ENCODE assay signal across 9 mouse cellular contexts in the genomic region with DNA sequence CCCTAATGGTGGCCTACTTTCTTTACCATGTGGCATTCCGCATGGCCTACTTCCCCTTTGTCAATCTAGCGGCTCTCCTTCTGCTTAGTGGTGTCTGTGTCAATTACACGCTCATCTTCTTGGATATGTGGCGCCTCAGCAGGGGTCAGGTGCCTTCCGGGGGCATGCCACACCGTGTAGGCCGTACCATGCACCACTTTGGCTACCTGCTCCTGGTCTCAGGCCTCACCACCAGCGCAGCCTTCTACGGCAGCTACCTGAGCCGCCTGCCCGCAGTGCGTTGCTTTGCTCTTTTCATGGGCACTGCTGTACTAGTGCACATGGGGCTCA. TPM values are rescaled to one million over a fixed set of nuclear protein-coding genes. Genes with fewer than 3 reads are reported as not detected.
DNase-seq lines count a peak whose midpoint lies in the region; ATAC-seq and TF ChIP-seq lines count a peak whose summit lies in the region.
"Had no signal": no experiment of that assay in that cellular context is flagged by ENCODE, and none has a peak within 500 bp of the region (broad histone marks: within the 10 kb centered on the region; RNA-seq: fewer than 3 reads in every experiment).

No protein-coding gene starts in this region.

- no peaks in the 10 kb centered on the region for H3K27me3 ChIP-seq in kidney, postnatal 0 days (ENCODE audit: insufficient read depth, low read length)
- no peaks in the 10 kb centered on the region; the same call in none of the 2 replicates for H3K27me3 ChIP-seq in embryonic facial prominence, embryonic 15.5 days
- no peaks in the 10 kb centered on the region for H3K27me3 ChIP-seq in intestine, embryonic 16.5 days (replicated peaks; ENCODE audit: control insufficient read depth, insufficient read depth, low read length)
- H3K27me3 ChIP-seq in neural tube, embryonic 12.5 days (replicated peaks): 0 out of 2 replicates have a peak, but pooled peaks cover 18% of the 10 kb centered on the region

- no peak for DNase-seq in kidney, postnatal 0 days (ENCODE audit: low spot score)
- DNase-seq in kidney, adult 9 months: no peak
- no peak for DNase-seq in right cerebral cortex, postnatal 4 days
- DNase-seq in kidney, adult 18-20 months: no peak
- DNase-seq in adrenal gland, adult 18-20 months (ENCODE audit: low spot score in 2 of 2): no peak

- no peak overlapping the region for H3K27ac ChIP-seq in kidney, postnatal 0 days
- H3K27ac ChIP-seq in embryonic facial prominence, embryonic 15.5 days (replicated peaks): no peak overlapping the region
- H3K27ac ChIP-seq in intestine, embryonic 16.5 days (ENCODE audit: low read length): no peak overlapping the region
- no peak overlapping the region for H3K27ac ChIP-seq in neural tube, embryonic 12.5 days

- TF ChIP-seq CTCF in kidney, postnatal 0 days (IDR thresholded peaks at IDR 0.05; ENCODE audit: low read depth): no peak

- peak overlapping the region; percentile 38 for H3K4me2 ChIP-seq in kidney, postnatal 0 days (ENCODE audit: low read length)
- peak overlapping the region; percentile 41 for H3K4me2 ChIP-seq in embryonic facial prominence, embryonic 15.5 days (replicated peaks)
- peak overlapping the region; percentile 51 for H3K4me2 ChIP-seq in intestine, embryonic 16.5 days (ENCODE audit: low read depth, low read length)
- peak overlapping the region; percentile 46 for H3K4me2 ChIP-seq in neural tube, embryonic 12.5 days (replicated peaks)

- H3K36me3 ChIP-seq in kidney, postnatal 0 days (ENCODE audit: insufficient read depth, low read length): no peaks in the 10 kb centered on the region
- no peaks in the 10 kb centered on the region for H3K36me3 ChIP-seq in embryonic facial prominence, embryonic 15.5 days
- H3K36me3 ChIP-seq in intestine, embryonic 16.5 days (ENCODE audit: control insufficient read depth, insufficient read depth, low read length): no peaks in the 10 kb centered on the region
- H3K36me3 ChIP-seq in neural tube, embryonic 12.5 days: peaks cover 30% of the 10 kb centered on the region

- ATAC-seq in kidney, postnatal 0 days (replicated peaks; ENCODE audit: low FRiP score, low read depth): 0 out of 2 replicates have a peak, but pooled peaks have one; percentile 66
- no peak for ATAC-seq in embryonic facial prominence, embryonic 15.5 days (ENCODE audit: insufficient number of reproducible peaks, low FRiP score, low TSS enrichment, low read depth)
- ATAC-seq in intestine, embryonic 16.5 days: no peak; the same call in 1 of the 2 replicates
- no peak for ATAC-seq in neural tube, embryonic 12.5 days (ENCODE audit: low FRiP score, low read depth)
- ATAC-seq: Patski had no signal

- 59% methylated on average over 12 of the region's 12 CpGs for WGBS in kidney, postnatal 0 days
- WGBS in embryonic facial prominence, embryonic 15.5 days: 57% methylated on average over 12 of the region's 12 CpGs
- WGBS in intestine, embryonic 16.5 days: 59% methylated on average over 12 of the region's 12 CpGs
- 55% methylated on average over 12 of the region's 12 CpGs for whole genome bisulfite sequencing in neural tube, embryonic 12.5 days

- no peaks in the 10 kb centered on the region for H3K9me3 ChIP-seq in kidney, postnatal 0 days (replicated peaks; ENCODE audit: low read length)
- H3K9me3 ChIP-seq in embryonic facial prominence, embryonic 15.5 days (replicated peaks): no peaks in the 10 kb centered on the region
- H3K9me3 ChIP-seq in intestine, embryonic 16.5 days (ENCODE audit: control insufficient read depth, low read length): no peaks in the 10 kb centered on the region
- no peaks in the 10 kb centered on the region for H3K9me3 ChIP-seq in neural tube, embryonic 12.5 days

- H3K9ac ChIP-seq in kidney, postnatal 0 days (ENCODE audit: low read depth, low read length): no peak overlapping the region
- H3K9ac ChIP-seq in embryonic facial prominence, embryonic 15.5 days: no peak overlapping the region
- peak overlapping the region; percentile 43; the same call in 1 of the 2 replicates for H3K9ac ChIP-seq in intestine, embryonic 16.5 days (ENCODE audit: low read depth, low read length)
- no peak overlapping the region for H3K9ac ChIP-seq in neural tube, embryonic 12.5 days

- no peaks in the 10 kb centered on the region for H3K4me1 ChIP-seq in kidney, postnatal 0 days (replicated peaks; ENCODE audit: insufficient read depth, low read length)
- H3K4me1 ChIP-seq in embryonic facial prominence, embryonic 15.5 days: peaks cover 12% of the 10 kb centered on the region
- H3K4me1 ChIP-seq in intestine, embryonic 16.5 days (ENCODE audit: control insufficient read depth, insufficient read depth, low read length): peaks cover 8% of the 10 kb centered on the region; the same call in 1 of the 2 replicates
- H3K4me1 ChIP-seq in neural tube, embryonic 12.5 days: peaks cover 9% of the 10 kb centered on the region; the same call in 1 of the 2 replicates

- H3K4me3 ChIP-seq in kidney, postnatal 0 days (replicated peaks; ENCODE audit: low read depth, low read length): no peak overlapping the region
- H3K4me3 ChIP-seq in embryonic facial prominence, embryonic 15.5 days (replicated peaks): peak overlapping the region; percentile 10; the same call in 1 of the 2 replicates
- H3K4me3 ChIP-seq in intestine, embryonic 16.5 days (ENCODE audit: low read length): peak overlapping the region; percentile 24
- no peak overlapping the region for H3K4me3 ChIP-seq in neural tube, embryonic 12.5 days

RNA-seq across cellular contexts. Expression of a gene that starts 10.7 kb away (rescaled TPM):
- 0.01 and 0.05 TPM in 2 replicates for polyA plus RNA-seq in kidney, postnatal 0 days (2015; fragmentation: Nextera tagmentation; extraction: Ambion mirVana)
- polyA plus RNA-seq in embryonic facial prominence, embryonic 15.5 days (2015; fragmentation: Nextera tagmentation; extraction: Ambion mirVana): 0.37 and 0.68 TPM in 2 replicates
- 2.2 and 2.3 TPM in 2 replicates for polyA plus RNA-seq in intestine, embryonic 16.5 days (2015; fragmentation: Nextera tagmentation; extraction: Ambion mirVana)
- 21.7 and 24.0 TPM in 2 replicates for polyA plus RNA-seq in neural tube, embryonic 12.5 days (2016; fragmentation: Nextera tagmentation; extraction: Ambion mirVana)
- total RNA-seq in adrenal gland, adult 18-20 months (2021): 10 to 100 TPM; 32.1 to 32.7 TPM

RNA-seq across cellular contexts. Expression of a gene that starts 17.6 kb away (rescaled TPM):
- not detected in 2 replicates for polyA plus RNA-seq in kidney, postnatal 0 days (2015; fragmentation: Nextera tagmentation; extraction: Ambion mirVana)
- polyA plus RNA-seq in embryonic facial prominence, embryonic 15.5 days (2015; fragmentation: Nextera tagmentation; extraction: Ambion mirVana): 1.7 and 4.2 TPM in 2 replicates
- polyA plus RNA-seq in intestine, embryonic 16.5 days (2015; fragmentation: Nextera tagmentation; extraction: Ambion mirVana): 66.6 and 66.9 TPM in 2 replicates
- not detected in 2 replicates for polyA plus RNA-seq in neural tube, embryonic 12.5 days (2016; fragmentation: Nextera tagmentation; extraction: Ambion mirVana)
- not detected for total RNA-seq in adrenal gland, adult 18-20 months (2021)
- polyA plus RNA-seq: Patski had no signal

RNA-seq across cellular contexts. Expression of a gene that starts 23.6 kb away (rescaled TPM):
- 57.5 and 59.4 TPM in 2 replicates for polyA plus RNA-seq in kidney, postnatal 0 days (2015; fragmentation: Nextera tagmentation; extraction: Ambion mirVana)
- 75.3 and 80.0 TPM in 2 replicates for polyA plus RNA-seq in embryonic facial prominence, embryonic 15.5 days (2015; fragmentation: Nextera tagmentation; extraction: Ambion mirVana)
- 78.5 and 85.7 TPM in 2 replicates for polyA plus RNA-seq in intestine, embryonic 16.5 days (2015; fragmentation: Nextera tagmentation; extraction: Ambion mirVana)
- 90.3 and 93.5 TPM in 2 replicates for polyA plus RNA-seq in neural tube, embryonic 12.5 days (2016; fragmentation: Nextera tagmentation; extraction: Ambion mirVana)
- 1 to 10 TPM; 1.2 to 1.5 TPM for total RNA-seq in adrenal gland, adult 18-20 months (2021)

RNA-seq across cellular contexts. Expression of a gene that starts 27.7 kb away (rescaled TPM):
- polyA plus RNA-seq in kidney, postnatal 0 days (2015; fragmentation: Nextera tagmentation; extraction: Ambion mirVana): 0.91 and 0.95 TPM in 2 replicates
- polyA plus RNA-seq in embryonic facial prominence, embryonic 15.5 days (2015; fragmentation: Nextera tagmentation; extraction: Ambion mirVana): 2.0 and 2.4 TPM in 2 replicates
- polyA plus RNA-seq in intestine, embryonic 16.5 days (2015; fragmentation: Nextera tagmentation; extraction: Ambion mirVana): 0.93 and 1.2 TPM in 2 replicates
- 1.6 and 1.9 TPM in 2 replicates for polyA plus RNA-seq in neural tube, embryonic 12.5 days (2016; fragmentation: Nextera tagmentation; extraction: Ambion mirVana)
- 1 to 10 TPM; 2.8 to 5.1 TPM for total RNA-seq in adrenal gland, adult 18-20 months (2021)

RNA-seq across cellular contexts. Expression of a gene that starts 44.6 kb away (rescaled TPM):
- polyA plus RNA-seq in kidney, postnatal 0 days (2015; fragmentation: Nextera tagmentation; extraction: Ambion mirVana): 16.1 and 16.8 TPM in 2 replicates
- polyA plus RNA-seq in embryonic facial prominence, embryonic 15.5 days (2015; fragmentation: Nextera tagmentation; extraction: Ambion mirVana): 15.9 and 16.9 TPM in 2 replicates
- polyA plus RNA-seq in intestine, embryonic 16.5 days (2015; fragmentation: Nextera tagmentation; extraction: Ambion mirVana): 21.9 and 24.1 TPM in 2 replicates
- polyA plus RNA-seq in neural tube, embryonic 12.5 days (2016; fragmentation: Nextera tagmentation; extraction: Ambion mirVana): 25.2 and 25.4 TPM in 2 replicates
- 10 to 100 TPM; 35.2 to 40.1 TPM for total RNA-seq in adrenal gland, adult 18-20 months (2021)

Comparison
In these comparisons a context has a peak if more than half of its experiments do, and no peak if none do; other contexts are left out.
1. H3K4me3 ChIP-seq: peak in embryonic facial prominence, embryonic 15.5 days (single experiment) and intestine, embryonic 16.5 days (single experiment); none in kidney, postnatal 0 days (single experiment) and neural tube, embryonic 12.5 days (single experiment).
2. RNA of a gene that starts 17.6 kb away (polyA plus RNA-seq): 66.6 to 66.9 TPM in intestine, embryonic 16.5 days; 1.7 to 4.2 TPM in embryonic facial prominence, embryonic 15.5 days, not detected in neural tube, embryonic 12.5 days and not detected in kidney, postnatal 0 days; every median in the first group is over 10 times any median in the second.
3. Peak in every context shown above with its lines, with median percentiles within 50 percentile points of each other: H3K4me2 ChIP-seq.